Mouse (Mus musculus): ENCODE measurements around the gene Fam114a1. TPM values are rescaled to one million over a fixed set of nuclear protein-coding genes. Genes with fewer than 3 reads are reported as not detected.

Fam114a1 gene
- total RNA-seq (2017), result 4.4 and 5.9 TPM in 2 replicates

DNA sequence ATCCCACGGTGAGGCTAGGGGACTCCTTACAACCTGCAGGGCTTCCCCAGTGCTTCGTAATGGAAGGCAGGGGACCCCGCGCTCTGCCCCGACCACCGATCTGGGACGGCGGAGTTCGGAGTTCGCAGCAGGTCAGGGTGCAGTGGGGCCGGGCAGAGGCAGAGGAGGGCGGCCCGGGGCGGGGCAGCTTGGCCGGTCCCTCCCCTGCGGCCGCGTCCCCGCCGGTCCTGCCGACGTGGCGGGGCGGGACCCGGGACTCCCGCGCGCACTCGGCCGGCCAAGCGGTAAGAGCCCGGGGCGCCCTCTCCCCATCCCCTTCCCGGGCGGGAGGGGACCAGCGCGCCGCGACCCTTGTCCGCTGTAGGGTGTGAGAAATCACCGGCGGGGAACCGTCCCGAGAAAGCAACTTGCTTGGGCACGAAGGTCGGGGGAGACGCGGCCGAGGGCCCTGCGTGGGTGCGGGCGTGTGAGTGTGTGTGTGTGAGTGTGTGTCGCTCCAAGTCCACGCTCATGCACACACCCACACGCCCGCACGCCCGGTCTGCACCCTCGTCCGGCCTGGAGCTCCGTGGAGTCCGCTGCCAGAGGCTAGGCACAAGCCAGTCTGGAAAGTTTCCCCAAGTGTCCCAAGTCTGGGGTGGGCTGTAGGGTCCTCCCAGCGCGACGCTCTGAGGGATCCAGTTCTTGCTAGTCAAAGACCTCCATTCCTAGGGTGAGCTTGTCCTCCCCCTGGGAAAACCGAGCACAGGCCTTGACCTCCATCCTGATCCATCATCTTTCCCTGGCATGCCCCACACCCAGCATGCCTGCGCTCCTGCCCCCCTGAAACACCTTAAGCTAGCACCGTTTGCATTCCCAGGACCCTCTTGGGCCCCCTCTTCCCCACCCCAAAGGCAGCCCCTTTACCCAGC, at the start of gene Fam114a1:
Gene Fam114a1 (plus strand): TSS at position 211 of the 911 bp plus-strand sequence.
- ATAC-seq (replicated peaks; ENCODE audit: low read depth, poor library complexity, severe bottlenecking), result peak; percentile 79

- ATAC-seq (replicated peaks; ENCODE audit: low read depth, poor library complexity, severe bottlenecking), result peak; percentile 77
Measured at GRCm38 (mm10) chr5:64922891-64923381, 46.9 kb upstream of the Fam114a1 start.

DNA sequence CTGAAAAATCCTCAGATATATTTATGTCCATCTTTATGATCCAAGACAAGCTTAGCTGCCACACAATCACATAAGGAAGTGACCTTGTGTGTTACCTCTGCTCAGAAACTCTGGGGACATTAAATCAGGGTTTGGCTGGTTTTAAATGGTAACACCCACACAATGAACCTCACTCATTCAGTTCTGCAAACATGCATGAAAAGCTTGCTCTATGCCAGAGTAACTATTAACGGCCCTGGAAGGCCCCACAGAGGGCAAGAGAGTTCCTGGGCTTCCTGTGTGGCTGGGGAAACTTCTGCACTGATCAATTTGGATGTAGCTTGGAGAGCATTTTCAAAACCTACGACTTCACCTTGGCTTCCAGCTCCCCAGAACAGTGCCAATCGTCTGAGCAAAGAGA, 37.7 kb upstream of the Fam114a1 start:
- ATAC-seq (replicated peaks; ENCODE audit: low read depth, poor library complexity, severe bottlenecking), result no peak

GRCm38 (mm10) chr5:64932775-64933174, 37.1 kb upstream of the Fam114a1 start:
- ATAC-seq (replicated peaks; ENCODE audit: low read depth, poor library complexity, severe bottlenecking), result no peak

- ATAC-seq (replicated peaks; ENCODE audit: low read depth, poor library complexity, severe bottlenecking), result no peak
Measured at GRCm38 (mm10) chr5:64951486-64951885, 18.4 kb upstream of the Fam114a1 start.

DNA sequence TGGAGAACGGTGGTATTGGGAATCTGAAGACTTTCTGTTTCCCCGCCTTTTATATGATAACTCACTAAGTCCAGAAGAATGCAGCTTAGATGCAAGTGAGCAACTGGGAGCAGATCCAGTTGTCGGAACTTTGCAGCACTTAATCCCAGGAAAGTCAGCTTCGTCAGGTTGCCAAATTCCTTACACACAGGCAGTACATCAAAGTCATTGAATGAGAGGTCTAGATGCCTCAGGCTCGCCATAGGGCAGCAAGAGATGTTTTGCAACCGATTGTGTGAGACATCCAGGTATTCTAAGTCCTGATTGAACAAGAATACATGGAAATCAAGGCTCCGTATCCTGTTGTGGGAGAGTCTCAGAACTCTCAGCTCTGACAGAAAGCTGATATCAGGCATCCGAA, 14.9 kb upstream of the Fam114a1 start:
- ATAC-seq (replicated peaks; ENCODE audit: low read depth, poor library complexity, severe bottlenecking), result no peak

GRCm38 (mm10) chr5:64958991-64959842, 10.7 kb upstream of the Fam114a1 start:
- peak; percentile 31 for ATAC-seq (replicated peaks; ENCODE audit: low read depth, poor library complexity, severe bottlenecking)

DNA sequence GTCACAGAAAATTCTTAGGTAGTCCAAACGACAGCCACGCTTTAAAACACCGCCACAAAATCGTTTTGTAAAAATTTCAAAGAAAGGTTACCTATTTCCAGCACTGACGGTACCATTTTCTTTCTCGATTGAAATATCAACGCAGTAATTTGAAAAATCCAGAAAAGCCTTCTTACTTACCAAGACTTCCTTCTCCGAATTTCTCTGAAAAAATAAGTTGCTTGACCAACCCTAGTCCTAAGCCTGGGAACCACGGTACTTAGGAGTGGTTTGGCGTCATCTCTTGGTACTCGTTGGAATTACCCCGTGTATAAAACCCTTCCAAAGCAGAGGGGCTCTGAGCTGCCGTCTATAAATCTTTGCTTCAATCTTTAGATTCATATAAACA, 10.0 kb upstream of the Fam114a1 start, which contains the start of gene Tlr6:
Gene Tlr6 (minus strand): TSS at position 255 of the 388 bp plus-strand sequence.
- ATAC-seq (replicated peaks; ENCODE audit: low read depth, poor library complexity, severe bottlenecking), result peak; percentile 52

DNA sequence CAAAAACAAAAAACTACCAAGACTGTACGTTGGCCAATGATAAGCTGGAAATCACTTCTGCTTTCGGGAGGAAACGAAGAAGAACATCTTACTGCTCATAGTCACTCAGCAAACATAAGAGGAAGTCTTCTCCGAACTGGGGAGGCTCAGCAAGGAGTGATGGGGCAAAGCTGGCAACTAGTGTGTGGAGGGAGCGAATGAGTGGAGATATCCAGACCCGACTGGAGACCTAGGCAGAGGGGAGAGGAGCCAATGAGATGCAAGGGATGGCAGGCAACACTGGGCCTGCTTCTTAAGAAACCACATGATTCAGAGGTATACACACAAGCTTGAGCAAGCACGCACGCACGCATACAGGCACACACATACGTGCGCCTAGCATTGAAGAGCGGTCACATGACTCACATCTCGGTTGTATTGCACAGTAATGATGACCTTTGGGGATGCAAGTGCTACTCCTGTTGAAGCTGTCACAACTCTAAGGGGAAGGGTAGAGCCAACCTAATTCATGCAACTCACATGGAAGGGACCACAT, 8.9 kb upstream of the Fam114a1 start:
- ATAC-seq (replicated peaks; ENCODE audit: low read depth, poor library complexity, severe bottlenecking), result peak; percentile 83

DNA sequence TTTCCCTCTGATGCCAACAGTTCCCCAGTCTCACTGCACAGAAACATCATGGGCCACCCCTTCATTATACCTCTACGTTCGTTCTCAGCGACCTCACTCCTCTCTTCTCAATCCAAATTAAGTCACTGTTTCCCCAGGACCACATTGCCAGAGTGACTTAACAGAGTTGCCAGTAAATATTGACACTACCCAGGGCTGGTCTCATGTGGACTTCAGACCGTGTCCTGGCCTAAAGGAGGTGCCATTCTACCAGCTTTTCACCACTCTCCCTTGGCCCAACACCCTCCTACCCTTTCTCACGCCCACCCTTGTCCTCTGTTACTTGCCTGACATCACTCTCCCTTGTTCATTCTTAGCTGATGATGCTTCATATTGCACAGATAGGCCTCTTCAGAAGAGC, 6.6 kb upstream of the Fam114a1 start:
- no peak for ATAC-seq (replicated peaks; ENCODE audit: low read depth, poor library complexity, severe bottlenecking)

DNA sequence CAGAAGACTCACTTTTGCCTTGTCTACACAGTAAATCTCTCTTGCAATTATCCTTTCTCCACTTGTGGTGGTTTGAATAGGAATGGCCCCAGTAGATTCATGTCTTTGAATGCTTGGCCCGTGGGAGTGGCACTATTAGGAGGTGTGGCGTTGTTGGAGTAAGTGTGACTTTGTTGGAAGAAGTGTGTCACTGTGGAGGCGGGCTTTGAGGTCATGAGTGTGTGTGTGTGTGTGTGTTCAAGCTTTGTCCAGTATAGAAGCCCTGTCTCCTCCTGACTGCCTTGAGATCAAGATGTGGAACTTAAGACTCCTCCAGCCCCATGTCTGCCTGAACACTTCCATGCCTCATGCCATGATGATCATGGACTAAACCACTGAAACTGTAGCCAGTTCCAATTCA, 6.1 kb upstream of the Fam114a1 start:
- no peak for ATAC-seq (replicated peaks; ENCODE audit: low read depth, poor library complexity, severe bottlenecking)

- peak; percentile 46 for ATAC-seq (replicated peaks; ENCODE audit: low read depth, poor library complexity, severe bottlenecking)
Measured at GRCm38 (mm10) chr5:64968961-64969860, 660 bp upstream of the Fam114a1 start.

DNA sequence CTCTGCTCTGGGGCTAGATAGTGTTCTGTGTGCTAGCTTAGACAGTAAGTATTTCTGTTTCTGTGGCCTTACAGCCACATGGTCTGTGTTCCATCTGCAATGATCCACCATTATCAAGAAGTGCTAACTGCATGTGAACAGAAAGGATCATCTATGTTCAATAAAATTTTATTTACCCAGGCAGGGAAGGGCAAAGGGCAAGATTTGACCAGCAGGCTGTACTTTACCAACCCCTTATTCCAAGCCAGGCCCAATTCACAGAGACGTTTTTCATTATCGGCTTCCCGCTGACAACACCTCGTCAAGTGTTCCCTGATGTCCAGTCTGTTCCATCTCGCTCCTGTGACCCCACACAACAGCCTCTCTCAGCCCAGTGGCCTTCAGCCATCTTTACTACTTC, 5.2 kb downstream of the Fam114a1 start:
- no peak for ATAC-seq (replicated peaks; ENCODE audit: low read depth, poor library complexity, severe bottlenecking)

GRCm38 (mm10) chr5:64977128-64977527, 7.3 kb downstream of the Fam114a1 start:
- ATAC-seq (replicated peaks; ENCODE audit: low read depth, poor library complexity, severe bottlenecking), result no peak

DNA sequence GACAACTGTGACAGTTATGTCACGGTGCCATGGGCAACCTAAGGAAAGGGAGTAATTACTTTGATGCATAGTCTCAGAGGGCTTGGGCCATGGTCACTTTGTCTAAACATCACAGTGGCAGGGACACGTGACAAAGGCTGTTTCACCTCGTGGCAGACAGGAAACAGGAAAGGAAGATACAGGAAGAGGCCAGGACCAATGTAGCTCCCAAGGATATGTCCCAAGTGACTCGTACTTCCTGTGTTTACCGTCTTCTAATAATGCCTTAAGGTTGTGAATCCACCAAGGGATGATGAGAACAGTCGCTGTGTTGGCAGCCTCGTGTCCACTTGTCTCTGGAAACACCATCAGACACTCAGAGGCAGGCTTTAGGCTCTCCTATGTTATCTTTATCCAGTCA, 16.1 kb downstream of the Fam114a1 start:
- ATAC-seq (replicated peaks; ENCODE audit: low read depth, poor library complexity, severe bottlenecking), result no peak

GRCm38 (mm10) chr5:64989940-64990339, 20.1 kb downstream of the Fam114a1 start:
- ATAC-seq (replicated peaks; ENCODE audit: low read depth, poor library complexity, severe bottlenecking), result peak; percentile 91

DNA sequence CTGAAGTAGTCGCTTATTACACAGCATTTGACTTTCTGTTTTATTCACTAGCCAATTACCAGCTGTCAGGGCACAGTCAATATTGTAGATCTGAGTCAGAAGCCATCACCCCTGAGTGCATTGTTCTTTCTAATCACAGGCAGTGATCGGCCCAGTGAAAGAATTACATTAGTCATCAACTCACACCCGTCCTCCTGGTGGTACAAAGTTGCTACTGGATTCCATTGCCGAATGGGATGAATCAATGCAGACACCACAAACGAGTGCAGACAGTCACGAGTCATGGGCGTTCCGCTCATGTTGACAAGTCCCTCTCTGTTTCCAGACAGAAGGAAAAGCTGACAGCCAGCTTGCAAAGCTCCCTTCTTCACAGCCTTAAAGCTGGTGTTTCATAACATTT, 22.7 kb downstream of the Fam114a1 start:
- ATAC-seq (replicated peaks; ENCODE audit: low read depth, poor library complexity, severe bottlenecking), result no peak

DNA sequence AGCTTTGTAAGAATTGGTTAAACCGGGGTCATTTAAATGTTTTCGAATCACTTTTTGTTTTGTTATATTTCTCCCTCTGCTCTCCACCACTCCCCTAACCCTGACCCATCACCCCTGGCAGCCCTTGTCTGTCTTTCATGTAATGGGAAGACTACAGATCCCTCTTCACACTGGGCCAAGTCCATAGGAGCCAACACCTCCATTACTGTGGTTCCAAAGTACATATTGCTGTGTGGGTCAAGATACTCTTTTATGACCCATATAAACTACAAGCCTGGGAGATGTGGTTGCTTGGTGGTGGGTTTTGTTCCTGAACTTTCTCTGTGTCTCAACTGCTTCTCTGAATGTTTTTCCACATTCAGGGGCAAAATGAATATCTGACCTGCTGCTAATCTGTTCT, 25.5 kb downstream of the Fam114a1 start:
- no peak for ATAC-seq (replicated peaks; ENCODE audit: low read depth, poor library complexity, severe bottlenecking)
